Mouse (Mus musculus) testis, postnatal 14 days (tissue): ENCODE data around the gene Smyd3.
"Not testable (repeated sequence)": the region's sequence is repeated elsewhere in the genome, so short reads cannot be mapped to it uniquely, and the experiment has no call there.

Experiments used
- DNase-seq: peaks from one replicate; pipeline ENCODE4 v3.0.0; 2021; ENCODE audit warnings: low spot score

Gene Smyd3

DNA sequence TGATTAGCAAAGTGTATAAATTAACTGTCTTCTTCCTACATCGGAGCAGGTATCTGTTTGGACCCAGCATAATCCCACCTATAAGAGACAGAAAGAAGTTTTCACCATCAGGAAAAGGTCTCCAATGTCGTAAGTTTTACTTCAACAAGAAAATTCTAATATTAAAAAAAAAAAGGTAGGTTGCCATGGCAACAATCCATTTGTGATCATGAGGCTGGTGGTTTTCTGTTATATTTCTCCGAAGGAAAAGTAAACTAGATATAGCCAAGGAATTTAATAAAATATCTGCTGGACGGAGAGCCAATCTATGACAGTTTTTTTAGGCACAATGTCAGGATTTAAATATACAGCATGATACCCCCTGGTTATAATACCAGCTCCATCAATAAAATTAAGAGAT, 142.9 kb downstream of the Smyd3 start:
- no peak for DNase-seq

DNA sequence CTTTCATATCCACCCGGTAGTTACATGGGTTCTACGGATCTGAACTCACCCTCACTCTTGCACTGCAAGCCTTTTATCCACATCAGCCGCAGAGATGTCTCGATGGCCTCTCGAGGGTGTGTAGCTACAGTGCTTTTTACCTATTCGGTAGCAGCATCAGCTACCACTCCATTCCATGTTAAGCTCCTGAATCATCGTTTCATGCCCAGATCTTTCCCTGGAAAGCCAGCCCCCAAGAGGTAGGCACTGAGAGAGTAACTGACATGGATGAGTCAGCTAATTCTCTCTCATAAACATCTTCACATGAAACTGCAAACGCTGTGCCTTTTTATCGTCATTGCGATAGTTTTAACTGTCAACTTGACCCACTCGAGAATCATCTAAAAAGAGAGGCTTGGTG, 143.9 kb downstream of the Smyd3 start:
- no peak for DNase-seq

DNA sequence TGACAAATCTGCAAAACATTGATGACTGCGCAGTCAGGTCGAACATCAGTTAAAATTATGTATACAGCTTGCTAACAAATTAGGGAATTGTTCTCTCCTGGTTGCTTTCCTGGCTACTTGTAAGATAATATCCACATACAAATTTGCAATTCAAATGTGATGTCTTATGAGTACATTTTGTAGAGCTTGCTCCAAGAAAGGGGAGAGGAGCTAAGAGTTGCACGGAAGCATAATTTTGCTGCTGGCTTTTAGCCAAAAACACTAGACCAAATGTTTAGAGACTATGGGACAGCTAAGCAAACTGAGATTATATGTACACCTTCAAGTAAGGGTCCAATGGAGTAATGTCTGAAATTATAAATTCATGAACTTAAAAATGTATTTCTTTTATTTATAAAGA, 146.7 kb downstream of the Smyd3 start:
- DNase-seq, result no peak

DNA sequence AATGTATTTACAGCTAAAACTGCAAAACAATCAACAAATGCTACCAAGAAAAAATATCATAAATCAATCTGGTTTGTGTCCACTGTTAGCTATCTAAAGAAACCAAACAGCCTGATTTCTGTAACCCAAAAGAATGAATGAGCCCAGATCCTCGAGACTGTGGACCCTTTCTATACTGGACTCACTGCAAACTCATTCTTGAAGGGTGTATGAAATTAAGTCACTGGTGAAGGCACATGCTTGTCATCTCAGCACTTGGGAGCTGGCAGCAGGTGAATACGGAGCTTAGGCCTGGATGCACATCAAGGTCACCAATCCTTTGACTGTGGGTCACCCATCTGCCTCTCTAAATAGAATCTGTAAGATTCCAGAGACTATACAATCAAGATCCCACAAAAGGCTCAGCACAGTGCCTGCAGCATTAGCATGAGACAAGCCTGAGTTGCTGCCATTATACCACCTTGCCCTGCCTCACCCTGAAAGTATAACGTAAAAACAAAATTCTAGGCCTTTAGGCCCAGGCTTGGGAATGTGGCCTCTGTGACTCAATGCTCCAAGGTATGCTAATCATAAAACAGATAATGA, 149.3 kb downstream of the Smyd3 start:
- DNase-seq, result no peak

DNA sequence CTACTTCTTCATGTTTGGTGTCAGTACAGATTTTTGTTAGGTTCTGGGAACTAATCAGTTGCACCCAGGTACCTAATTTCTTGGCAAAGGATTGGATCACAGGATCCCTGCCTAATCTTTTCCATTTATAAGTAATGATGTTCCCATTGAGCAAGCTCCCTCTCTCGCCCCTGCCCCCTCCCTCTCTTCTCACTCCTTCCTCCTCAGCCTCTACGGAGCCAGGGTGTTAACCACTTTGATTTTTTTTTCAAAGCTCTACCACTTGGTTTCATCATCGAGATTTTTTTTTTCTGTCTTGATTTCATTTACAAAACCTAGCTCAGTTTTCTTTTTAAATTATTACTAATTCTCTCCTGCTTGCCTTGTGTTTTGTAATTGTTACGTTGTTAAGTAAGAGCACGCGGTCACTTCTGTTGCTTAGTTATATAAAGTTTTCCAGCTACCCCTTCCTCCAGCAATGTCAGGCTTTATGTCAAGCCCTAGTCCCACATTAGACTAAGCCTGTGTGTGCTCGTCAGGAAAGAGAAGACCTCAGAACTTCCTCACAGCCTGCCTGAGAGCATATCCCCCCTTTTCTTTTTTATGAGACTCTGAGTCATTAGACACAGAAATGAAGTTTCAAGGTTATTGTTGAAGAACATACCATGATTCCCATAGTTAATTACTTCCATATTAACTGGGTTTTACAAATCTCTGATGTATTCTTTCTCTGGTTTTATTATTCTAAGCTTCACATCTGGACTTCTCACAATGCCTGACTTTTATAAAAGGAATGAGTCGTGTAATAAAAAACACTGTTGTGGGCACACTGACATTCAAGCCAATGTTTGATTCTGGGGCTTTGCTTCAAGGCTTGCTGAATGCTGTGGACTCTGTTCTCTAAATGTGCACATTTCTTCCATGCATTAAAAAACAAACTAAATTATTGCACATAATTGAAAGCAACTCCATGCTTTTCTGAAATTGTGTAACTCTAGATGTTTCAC, 156.1 kb downstream of the Smyd3 start:
- no peak for DNase-seq

DNA sequence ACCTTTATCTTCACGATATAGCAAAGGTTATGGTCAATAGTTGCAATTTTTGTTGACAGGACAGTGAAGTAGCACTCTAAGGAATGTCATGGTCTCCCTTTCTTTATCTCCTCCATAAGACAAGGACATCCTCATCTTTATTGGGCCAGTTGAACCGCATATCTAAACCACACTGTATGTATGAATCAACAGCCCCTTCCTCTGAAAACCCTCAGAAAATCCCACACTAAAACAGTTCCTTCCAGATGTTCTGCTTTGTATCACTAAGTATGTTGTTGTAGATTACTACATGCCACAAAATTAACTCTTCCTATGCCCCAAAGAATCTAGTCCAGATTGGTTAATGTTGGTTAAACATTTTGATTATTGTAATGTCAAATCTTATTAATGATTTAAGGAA, 160.7 kb downstream of the Smyd3 start:
- no peak for DNase-seq

DNA sequence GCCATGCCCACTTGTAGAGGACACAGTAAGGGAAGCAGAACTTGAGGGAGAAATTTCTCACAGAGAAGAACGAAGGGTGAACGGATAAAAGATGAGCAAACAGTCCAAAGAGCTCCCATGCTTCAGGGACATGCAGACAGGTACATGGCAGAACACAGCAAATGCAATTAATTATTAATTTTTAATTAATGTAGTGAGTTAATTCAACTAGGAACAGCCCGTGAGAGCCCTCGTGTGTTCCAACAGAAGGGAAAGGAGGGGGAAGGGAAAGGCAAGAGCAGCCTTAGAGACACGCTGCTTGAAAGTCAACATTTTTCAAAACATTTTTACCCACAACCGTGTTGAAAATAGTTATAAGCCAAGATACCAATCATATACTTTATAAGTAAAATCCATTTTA, 163.6 kb downstream of the Smyd3 start:
- DNase-seq, result no peak

DNA sequence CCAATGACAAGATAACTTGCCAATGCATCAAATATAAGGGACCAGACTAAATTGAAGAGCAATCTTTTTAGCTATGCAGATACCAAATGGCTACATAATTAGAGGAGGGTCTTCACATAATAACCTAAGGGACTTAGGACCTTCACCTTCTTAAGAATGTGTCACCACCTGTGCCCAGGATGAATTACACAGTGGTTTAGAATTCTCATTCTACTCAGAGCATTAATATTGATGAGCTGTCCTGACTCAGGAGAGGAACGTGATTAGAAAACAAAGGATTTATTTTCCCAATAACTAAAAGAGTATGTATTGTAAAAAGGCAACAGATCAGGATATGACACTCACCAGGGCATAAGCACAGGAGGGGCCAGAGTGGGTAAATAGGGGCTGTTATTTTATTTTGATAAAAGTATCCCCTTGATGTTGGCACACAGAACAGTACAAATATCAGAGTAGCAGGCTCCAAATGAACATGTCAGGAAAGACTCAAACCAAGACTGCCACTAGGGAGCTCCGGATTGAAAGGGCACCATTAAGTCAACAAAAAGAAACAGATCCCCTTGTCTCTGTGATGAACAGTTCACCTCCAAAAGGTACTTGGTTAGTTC, 172.4 kb downstream of the Smyd3 start:
- no peak for DNase-seq

DNA sequence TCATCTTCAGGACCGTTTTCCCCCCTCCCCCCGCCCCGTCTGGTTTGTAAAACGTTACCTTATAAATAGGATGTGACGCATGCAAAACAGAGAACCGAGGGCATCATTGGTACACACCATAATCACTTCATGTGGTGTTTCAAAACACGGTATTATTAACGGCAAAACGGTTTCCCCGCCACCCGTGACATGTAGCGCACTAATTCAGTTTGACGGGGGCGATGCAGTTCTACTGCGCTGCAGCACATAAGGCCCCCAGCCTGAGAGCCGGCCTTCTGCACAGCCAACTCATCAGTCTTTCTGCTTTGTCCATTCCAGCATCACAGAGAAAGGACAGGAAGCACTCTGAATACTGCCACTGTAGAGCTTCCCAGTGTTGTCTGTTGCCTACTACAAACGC, 174.4 kb downstream of the Smyd3 start:
- no peak for DNase-seq

DNA sequence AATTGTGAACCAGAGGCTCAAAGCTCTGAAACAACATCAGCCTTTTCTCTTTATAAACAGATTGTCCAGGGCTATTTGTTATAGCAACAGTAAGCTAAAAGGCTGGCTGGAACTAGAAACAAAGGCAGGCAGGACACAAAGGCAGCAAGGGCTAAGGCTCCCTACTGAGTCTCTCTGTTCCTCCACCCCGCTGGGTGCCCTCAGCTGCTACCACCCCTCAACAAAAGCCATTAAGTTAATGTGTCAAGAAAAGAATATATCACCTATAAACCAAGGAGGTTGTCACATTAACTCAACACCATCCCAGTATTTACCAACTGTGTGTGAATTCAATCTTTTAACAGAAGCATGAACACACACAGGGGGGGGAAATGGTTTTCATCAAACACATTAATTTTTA, 176.3 kb downstream of the Smyd3 start:
- DNase-seq, result no peak

DNA sequence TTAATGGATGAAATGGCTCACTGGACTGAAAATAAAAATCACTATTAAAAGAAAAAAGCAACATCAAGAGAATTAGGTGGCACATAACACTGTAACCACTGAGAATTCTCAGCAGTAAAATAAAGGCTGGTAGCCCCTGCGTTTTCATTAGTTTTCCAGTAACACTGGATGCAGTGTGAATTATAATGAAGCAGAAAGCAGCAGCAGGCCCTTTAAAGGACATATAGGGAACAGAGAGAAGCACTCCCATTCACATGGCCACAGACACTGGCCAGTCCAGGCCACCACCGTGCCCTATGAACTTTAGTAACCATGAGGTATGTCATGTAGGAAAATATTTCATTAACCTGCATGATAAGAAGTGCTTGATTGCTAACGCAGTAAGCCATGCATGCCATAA, 178.8 kb downstream of the Smyd3 start:
- no peak for DNase-seq

DNA sequence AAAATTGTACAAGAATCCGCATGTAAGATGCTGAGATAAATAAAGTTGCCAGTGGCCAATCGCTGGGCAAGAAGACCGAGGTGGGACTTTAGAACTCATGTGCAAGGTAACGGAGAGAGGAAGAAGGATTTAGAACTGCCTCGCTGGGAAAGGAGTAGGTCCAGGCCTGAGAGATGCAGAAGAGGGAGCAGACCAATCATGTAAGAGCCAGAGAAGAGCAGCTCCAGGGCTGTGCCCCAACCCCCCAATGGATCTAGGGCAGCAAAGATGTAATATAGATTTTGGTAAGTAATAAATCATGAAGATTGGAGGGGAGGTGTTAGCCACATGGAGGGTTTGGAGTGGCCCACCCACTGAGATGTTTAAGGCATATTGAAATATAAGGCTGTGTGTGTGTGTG, 180.3 kb downstream of the Smyd3 start:
- no peak for DNase-seq

DNA sequence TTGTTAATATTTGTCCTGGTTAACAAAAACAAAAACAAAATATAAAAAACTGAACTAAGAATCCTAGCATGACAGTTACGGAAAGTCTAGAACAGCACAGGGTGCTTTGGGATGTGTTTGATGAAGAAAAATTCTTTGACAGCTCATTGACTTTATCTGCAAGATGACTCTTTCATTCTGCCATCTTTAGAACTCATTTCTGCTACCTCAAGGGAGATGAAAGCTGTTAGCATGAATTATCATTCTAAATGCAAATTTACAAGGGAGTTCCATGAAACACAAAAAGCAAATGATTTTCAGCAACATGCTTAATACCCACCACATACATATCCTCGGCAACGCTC, 190.9 kb downstream of the Smyd3 start:
- DNase-seq, result no peak

DNA sequence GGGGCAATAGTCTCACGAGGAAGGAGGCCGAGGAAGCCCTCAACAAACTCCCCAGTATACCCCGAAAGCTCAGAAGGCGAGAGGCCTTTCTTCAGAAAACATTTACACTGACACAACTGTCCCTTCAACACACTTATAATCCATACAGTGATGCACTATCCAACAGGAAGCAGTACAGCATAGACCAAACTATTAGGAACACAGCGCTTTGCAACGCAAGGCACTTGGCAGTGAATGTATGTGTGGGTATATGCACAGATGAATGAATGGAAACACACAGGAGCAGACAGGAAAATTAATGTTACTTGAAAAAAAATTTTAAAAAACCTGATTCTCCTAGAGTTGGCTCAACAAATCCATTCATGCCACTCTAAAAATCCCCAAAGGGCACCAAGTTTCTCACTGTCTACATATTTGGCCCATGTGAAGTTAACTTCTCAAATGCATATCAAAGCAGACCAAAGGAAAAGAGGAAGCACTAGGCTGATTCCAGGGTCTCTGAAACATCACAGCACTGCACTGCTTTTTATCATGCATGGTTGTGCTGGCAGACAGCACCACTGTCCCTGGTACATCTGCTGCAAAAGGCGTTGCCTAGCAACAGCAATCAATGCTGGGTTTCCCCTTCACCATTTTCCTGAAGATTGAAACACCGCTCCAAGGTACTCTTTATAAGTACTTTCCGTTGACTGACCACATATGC, 191.4 kb downstream of the Smyd3 start:
- DNase-seq, result no peak

DNA sequence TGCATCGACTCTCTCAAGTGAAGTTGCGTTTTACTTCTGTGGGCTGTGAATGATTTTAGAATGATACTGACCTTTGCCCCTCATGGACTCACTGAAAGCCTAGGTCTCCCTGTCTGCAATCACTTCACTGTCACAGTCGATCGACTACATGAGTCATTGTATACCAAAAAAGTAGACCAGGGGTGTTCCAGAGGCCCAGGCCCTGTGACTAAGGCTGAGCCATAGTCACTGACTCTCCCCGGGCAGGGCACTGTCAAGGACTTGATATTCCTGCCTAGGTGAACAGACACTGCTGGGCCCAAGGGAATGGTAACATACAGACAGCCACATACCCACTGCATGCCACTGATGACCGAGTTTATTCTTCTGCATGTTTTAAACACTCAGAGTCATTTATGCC, 193.6 kb downstream of the Smyd3 start:
- DNase-seq, result no peak

DNA sequence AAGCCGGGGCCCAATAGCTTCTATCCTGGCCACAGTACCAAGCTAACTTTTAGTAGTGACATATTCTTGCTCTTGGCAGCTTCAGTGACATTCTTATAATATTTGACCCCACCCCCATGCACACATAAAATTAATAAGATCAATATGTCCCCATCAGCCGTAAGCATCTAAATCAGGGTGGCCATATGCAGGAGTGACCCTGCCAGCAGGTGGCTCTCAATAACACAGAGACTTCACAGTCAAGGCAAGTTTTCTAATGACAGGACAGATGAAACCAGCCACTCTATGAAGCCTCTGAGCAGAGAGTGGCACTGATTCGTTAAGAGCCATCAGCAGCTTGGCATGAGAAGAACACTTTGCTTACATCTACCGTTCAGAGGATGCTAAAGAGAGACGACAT, 204.2 kb downstream of the Smyd3 start:
- no peak for DNase-seq

DNA sequence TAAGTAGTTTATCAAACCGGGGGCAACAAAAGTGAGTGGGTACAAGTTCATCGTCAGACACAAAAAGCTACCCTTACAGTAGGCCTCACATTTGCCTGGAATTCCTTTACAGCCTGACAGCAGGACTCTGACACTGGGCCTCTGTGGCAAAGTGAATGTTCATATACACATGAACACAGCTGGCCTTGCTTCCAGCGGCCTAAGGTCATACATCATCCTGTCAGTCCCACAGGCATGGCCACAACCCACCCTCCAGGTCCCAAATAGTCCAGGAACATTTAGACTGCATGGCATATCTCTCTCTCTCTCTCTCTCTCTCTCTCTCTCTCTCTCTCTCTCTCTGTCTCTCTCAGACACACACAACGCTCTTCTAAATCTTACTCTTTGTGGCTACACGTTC, 208.4 kb downstream of the Smyd3 start:
- DNase-seq, result no peak

DNA sequence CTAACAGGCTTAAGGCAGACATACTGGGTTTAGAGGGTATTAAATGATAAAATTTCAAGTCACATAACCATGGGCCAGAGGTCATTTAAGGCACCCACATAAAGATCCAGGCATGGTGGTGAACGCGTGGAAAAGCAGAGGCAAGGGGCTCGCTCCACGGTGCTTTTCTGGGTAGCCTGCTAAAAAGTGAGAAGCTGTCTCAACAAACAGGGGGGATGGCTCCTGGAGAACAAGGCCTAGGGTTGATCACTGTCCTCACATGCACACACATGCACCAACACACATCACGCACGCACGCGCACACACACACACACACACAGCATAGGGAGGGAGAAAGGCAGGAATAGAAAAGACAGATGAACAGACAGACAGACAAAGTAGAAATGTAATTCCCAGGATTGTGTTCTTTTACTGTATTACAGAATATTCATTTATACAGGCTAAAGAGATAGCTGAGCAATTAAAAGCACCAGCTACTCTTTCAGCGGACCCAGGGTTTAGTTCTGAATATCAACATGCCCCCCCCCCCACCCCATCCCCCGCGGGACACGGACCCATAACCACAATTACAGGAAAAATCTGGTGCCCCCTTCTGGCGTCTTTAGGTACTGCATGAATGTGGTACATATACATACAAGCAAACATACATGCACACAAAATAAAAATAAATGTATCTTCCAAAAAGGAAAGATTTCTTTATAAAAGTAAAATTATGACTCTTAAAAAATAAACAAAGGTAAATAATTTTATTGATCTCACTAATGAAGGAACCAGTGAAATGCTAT, 215.2 kb downstream of the Smyd3 start:
- DNase-seq, result no peak

DNA sequence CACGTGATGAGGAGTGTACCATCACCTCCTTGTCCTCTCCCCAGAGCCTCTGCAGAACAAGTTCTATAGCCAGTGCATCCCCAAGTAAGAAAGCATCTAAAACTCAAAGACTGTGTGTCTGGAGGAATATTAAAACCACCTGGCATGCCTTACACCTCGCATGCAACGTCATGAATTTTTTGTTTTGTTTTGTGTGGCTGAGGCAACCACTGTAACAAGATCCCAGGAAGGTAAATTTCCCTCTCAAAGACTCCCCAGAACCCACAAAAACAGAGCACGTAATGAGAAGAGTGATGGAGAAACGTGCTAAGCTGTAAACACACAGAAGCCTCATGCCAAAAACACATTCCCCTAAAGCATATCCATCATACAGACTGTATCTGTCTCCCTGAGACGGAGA, 222.2 kb downstream of the Smyd3 start:
- no peak for DNase-seq

DNA sequence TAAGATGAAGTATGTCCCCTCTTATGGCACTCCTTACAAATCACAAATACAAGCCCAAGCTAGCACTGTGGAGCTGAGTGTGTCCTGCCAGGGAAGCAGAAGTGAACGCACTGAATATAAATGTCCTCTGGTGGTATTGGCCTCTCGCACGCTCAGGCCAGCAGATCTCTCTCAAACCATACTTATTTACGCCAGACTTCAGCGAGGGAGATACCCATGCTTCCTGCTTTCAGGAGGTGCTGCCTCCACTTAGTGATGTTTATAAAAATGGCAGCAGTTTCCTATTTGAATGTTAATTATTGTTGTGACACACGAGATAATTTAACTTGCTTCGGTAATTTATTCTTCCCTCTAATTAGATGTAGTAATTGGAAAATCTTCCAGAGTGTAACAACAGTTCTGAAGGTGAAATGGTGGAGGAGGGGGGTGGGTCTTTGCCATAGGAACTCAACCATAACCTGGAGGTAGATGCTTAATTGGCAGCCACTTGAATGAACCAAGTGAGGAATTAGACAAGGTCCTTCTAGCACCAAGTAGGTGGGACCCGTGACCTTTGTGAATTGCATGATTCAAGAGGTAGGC, 224.0 kb downstream of the Smyd3 start:
- DNase-seq, result no peak

DNA sequence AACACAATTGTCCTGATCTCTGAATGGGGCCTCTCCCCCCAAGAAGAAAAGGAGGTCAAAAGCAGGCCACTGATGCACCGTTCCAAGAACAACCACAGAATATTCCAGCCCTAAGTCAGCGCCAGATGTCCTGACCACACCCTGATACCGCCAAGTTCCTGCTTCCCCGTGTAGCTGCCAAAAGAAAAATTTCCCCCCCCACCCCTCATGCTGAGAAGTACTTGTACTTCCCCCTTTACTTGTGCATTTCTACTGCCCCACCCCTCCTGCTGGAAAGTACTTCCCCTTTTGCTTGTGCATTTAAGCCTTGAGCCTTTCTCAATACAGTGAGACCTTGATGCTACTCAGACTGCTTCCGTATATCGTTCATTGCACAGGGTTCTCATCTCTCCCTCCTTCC, 227.7 kb downstream of the Smyd3 start:
- not testable (repeated sequence) for DNase-seq

DNA sequence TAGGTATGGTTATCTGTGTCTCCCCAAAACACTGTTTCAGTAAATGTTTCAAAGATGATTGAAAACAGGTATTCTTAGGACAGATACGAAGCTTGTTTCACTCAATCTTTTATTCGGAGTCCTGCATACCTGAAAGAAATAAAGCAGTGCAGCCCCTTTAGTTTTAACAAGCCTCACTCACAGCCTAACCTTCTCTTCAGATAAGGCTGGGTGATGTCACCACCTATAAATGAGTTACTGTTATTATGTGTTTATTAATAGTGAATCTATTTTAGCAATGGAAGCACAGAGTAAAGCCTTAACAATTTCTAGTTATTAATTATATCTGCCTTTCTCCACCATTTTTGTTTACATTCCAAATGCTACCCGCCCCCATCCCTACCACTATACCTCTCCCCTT, 228.1 kb downstream of the Smyd3 start:
- DNase-seq, result no peak
